Mouse (Mus musculus) megakaryocyte, embryonic 14.5 days (primary cell): ENCODE measurements around the gene Pou3f1.

Experiments used
- FLI1 ChIP-seq: IDR thresholded peaks from 2 replicates; pipeline ENCODE4 v1.6.1; 2012; ENCODE audit warnings: low read length, inconsistent platforms, mixed read lengths
- GATA1 ChIP-seq: IDR thresholded peaks from 3 replicates; pipeline ENCODE4 v1.6.1; 2012; ENCODE audit warnings: mixed read lengths, low read length, inconsistent platforms, borderline replicate concordance

DNA sequence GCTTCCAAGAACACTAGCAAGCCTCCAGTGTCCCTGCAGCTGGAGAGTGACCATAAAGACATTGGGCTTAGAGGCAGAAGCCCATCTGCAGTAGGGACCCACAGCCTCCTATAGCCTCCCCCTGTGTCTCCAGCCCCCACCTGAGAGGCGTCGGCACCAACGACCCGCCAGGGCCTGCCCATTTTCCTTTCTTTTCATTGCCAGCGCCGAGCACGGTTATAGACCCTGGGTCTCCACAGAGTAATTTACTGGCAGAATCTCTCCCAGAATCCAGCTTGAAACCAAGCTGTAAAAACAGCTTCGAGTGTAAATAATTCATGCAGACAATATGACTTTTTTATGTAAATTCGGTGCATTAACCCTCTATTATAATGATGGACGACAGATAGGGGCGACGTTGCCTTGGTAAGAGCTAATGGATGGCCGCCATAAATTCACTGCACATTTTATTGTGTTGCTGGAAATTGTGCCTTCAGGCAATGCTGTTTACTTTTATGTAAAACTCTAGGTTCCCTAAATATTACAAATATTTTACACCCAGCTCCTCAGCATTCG is 41.1 kb upstream of the Pou3f1 start:
- TF ChIP-seq GATA1 (no peak), FLI1 (no peak)
